ENCODE assay signal across 12 mouse cellular contexts in the genomic region with DNA sequence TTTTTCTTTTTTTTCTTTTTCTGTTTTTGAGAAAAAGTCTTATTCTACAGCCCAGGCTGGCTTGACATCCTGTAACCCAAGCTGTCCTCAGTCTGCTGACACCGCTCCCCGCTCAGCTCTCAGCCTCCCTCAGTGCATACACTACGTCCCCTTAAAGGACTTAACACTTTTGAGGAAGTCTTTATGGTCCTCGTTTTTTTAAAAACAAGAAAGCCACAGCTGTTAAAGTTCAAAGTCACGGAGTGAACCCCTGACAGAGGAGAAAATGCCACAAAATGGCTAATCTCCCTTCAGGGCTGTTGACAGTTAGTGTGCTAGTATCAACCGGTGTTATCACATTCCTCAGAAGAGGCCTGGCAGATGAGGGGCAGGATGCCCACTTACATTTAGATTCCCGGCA. TPM values are rescaled to one million over a fixed set of nuclear protein-coding genes. Genes with fewer than 3 reads are reported as not detected.
DNase-seq lines count a peak whose midpoint lies in the region; ATAC-seq and TF ChIP-seq lines count a peak whose summit lies in the region.
"Had no signal": no experiment of that assay in that cellular context is flagged by ENCODE, and none has a peak within 500 bp of the region (broad histone marks: within the 10 kb centered on the region; RNA-seq: fewer than 3 reads in every experiment).

No protein-coding gene starts in this region.

- no peak overlapping the region for H3K27ac ChIP-seq in kidney, embryonic 14.5 days (ENCODE audit: low read depth, low read length)
- H3K27ac ChIP-seq in lung, embryonic 16.5 days (ENCODE audit: low read length), result no peak overlapping the region; the same call in 1 of the 2 replicates
- H3K27ac ChIP-seq: forebrain, embryonic 12.5 days had no signal

- TF ChIP-seq POLR2A in lung, adult 2 months (IDR thresholded peaks at IDR 0.05; ENCODE audit: borderline replicate concordance, extremely low read depth, low read depth, low read length), result no peak

- WGBS in kidney, embryonic 14.5 days, result 31% methylated on average over 7 of the region's 7 CpGs
- 22% methylated on average over 7 of the region's 7 CpGs for WGBS in lung, embryonic 16.5 days
- WGBS in lung, adult 2 months, result 59% methylated on average over 7 of the region's 7 CpGs

- no peak overlapping the region for H3K4me3 ChIP-seq in kidney, embryonic 14.5 days (ENCODE audit: low read length)
- no peak overlapping the region for H3K4me3 ChIP-seq in lung, embryonic 16.5 days (ENCODE audit: low read length)
- H3K4me3 ChIP-seq in lung, adult 2 months (replicated peaks; ENCODE audit: extremely low read depth, low read depth, low read length), result no peak overlapping the region
- H3K4me3 ChIP-seq: forebrain, embryonic 12.5 days; myocyte had no signal

- H3K9me3 ChIP-seq in kidney, embryonic 14.5 days (ENCODE audit: control insufficient read depth, low read length), result no peaks in the 10 kb centered on the region
- no peaks in the 10 kb centered on the region for H3K9me3 ChIP-seq in lung, embryonic 16.5 days (ENCODE audit: control insufficient read depth, low read length)
- H3K9me3 ChIP-seq: forebrain, embryonic 12.5 days had no signal

- H3K27me3 ChIP-seq in kidney, embryonic 14.5 days (ENCODE audit: control insufficient read depth, insufficient read depth, low read length), result no peaks in the 10 kb centered on the region
- no peaks in the 10 kb centered on the region for H3K27me3 ChIP-seq in lung, embryonic 16.5 days (ENCODE audit: control insufficient read depth, insufficient read depth, low read depth, low read length)
- H3K27me3 ChIP-seq: forebrain, embryonic 12.5 days; Patski had no signal

- H3K36me3 ChIP-seq in kidney, embryonic 14.5 days (ENCODE audit: control insufficient read depth, insufficient read depth, low read length), result no peaks in the 10 kb centered on the region
- H3K36me3 ChIP-seq in lung, embryonic 16.5 days (ENCODE audit: control insufficient read depth, insufficient read depth, low read length), result no peaks in the 10 kb centered on the region
- H3K36me3 ChIP-seq: forebrain, embryonic 12.5 days had no signal

- 0 out of 2 replicates have a peak, but pooled peaks have one; percentile 60 for ATAC-seq in kidney, embryonic 14.5 days (ENCODE audit: low FRiP score, low TSS enrichment)
- peak; percentile 94 for ATAC-seq in lung, embryonic 16.5 days (ENCODE audit: low read depth)
- peak; percentile 63 to 73 for ATAC-seq in hematopoietic stem cell, adult 5-6 weeks (replicated peaks in 1 of 2; ENCODE audit: insufficient read depth in 1 of 2, low FRiP score in 2 of 2, low TSS enrichment in 1 of 2, low read depth in 1 of 2, poor library complexity in 2 of 2, severe bottlenecking in 2 of 2)
- ATAC-seq: Patski had no signal

- peaks cover 7% of the 10 kb centered on the region for H3K4me1 ChIP-seq in kidney, embryonic 14.5 days (ENCODE audit: control insufficient read depth, insufficient read depth, low read length)
- peaks cover 3% of the 10 kb centered on the region; the same call in 1 of the 2 replicates for H3K4me1 ChIP-seq in lung, embryonic 16.5 days (replicated peaks; ENCODE audit: control insufficient read depth, insufficient read depth, low read length)
- no peaks in the 10 kb centered on the region; the same call in 1 of the 2 replicates for H3K4me1 ChIP-seq in lung, adult 2 months (ENCODE audit: control insufficient read depth, insufficient read depth, low read length)
- H3K4me1 ChIP-seq: forebrain, embryonic 12.5 days had no signal

- no peak for DNase-seq in kidney, adult 8-10 months
- no peak for DNase-seq in lung, adult 2 months
- peak; percentile 25 to 62 for DNase-seq in lung, postnatal 4 days
- DNase-seq in T-cell, adult 2 months (ENCODE audit: low spot score), result no peak
- DNase-seq in gastrocnemius, postnatal 10 days, result no peak
- DNase-seq: adrenal gland, adult 2 months had no signal

- H3K9ac ChIP-seq in kidney, embryonic 14.5 days (ENCODE audit: low read depth, low read length), result no peak overlapping the region
- H3K9ac ChIP-seq in lung, embryonic 16.5 days (ENCODE audit: low read length), result no peak overlapping the region
- H3K9ac ChIP-seq: forebrain, embryonic 12.5 days had no signal

- no peak overlapping the region for H3K4me2 ChIP-seq in kidney, embryonic 14.5 days (replicated peaks; ENCODE audit: low read depth, low read length)
- no peak overlapping the region for H3K4me2 ChIP-seq in lung, embryonic 16.5 days (ENCODE audit: low read depth, low read length)
- H3K4me2 ChIP-seq: forebrain, embryonic 12.5 days had no signal

- TF ChIP-seq CTCF in lung, adult 2 months (IDR thresholded peaks at IDR 0.05; ENCODE audit: insufficient read depth, low read length), result no peak

RNA-seq across cellular contexts. Expression of a gene that starts 29.8 kb away (rescaled TPM):
- polyA plus RNA-seq in kidney, embryonic 14.5 days (2014; fragmentation: Nextera tagmentation; extraction: Ambion mirVana), result 81.7 and 82.3 TPM in 2 replicates
- polyA plus RNA-seq in lung, embryonic 16.5 days (2015; fragmentation: Nextera tagmentation; extraction: Ambion mirVana), result 63.5 and 68.6 TPM in 2 replicates
- 45.6 and 70.0 TPM in 2 replicates for polyA plus RNA-seq in lung, adult 2 months (2012; rRNA removed)
- 105 and 121 TPM in 2 replicates for total RNA-seq in hematopoietic stem cell, adult 5-6 weeks (2017)
- 10 to 100 TPM; 28.2 to 30.1 TPM for total RNA-seq in gastrocnemius, postnatal 10 days (2021)

RNA-seq across cellular contexts. Expression of a gene that starts 46.7 kb away (rescaled TPM):
- 0.09 TPM in 1 of 2 replicates, not detected in the other for polyA plus RNA-seq in kidney, embryonic 14.5 days (2014; fragmentation: Nextera tagmentation; extraction: Ambion mirVana)
- polyA plus RNA-seq in lung, embryonic 16.5 days (2015; fragmentation: Nextera tagmentation; extraction: Ambion mirVana), result not detected in 2 replicates
- polyA plus RNA-seq in lung, adult 2 months (2012; rRNA removed), result 0.07 and 0.18 TPM in 2 replicates
- total RNA-seq in hematopoietic stem cell, adult 5-6 weeks (2017), result not detected in 2 replicates
- under 1 TPM; 0.09 to 0.20 TPM for total RNA-seq in gastrocnemius, postnatal 10 days (2021)
- polyA plus RNA-seq: forebrain, embryonic 12.5 days; Patski had no signal

Comparison
In these comparisons a context has a peak if more than half of its experiments do, and no peak if none do; other contexts are left out.
1. DNase-seq: peak in lung, postnatal 4 days (2 of 2); none in kidney, adult 8-10 months (0 of 2), lung, adult 2 months (single experiment), T-cell, adult 2 months (single experiment) and gastrocnemius, postnatal 10 days (single experiment).
2. Peak in every context shown above with its lines, with median percentiles within 50 percentile points of each other: ATAC-seq.